Mouse (Mus musculus): ENCODE measurements at regions not wholly inside any gene's neighbourhood (a gene's known extent, or its start where the extent isn't known, plus 50 kb on each side); places are given as distances from the start of the nearest gene placed in this dataset.

- H3K4me1 ChIP-seq (ENCODE audit: control insufficient read depth, insufficient read depth, low read length) = peaks cover 7% of the 10 kb centered on the region; the same call in 1 of the 2 replicates
- H3K27me3 ChIP-seq (ENCODE audit: control insufficient read depth, insufficient read depth, low read length) = no peaks in the 10 kb centered on the region
- 91% methylated on average over 1 of the region's 1 CpGs for WGBS
- H3K4me3 ChIP-seq (ENCODE audit: insufficient read depth, low read depth, low read length) = no peak overlapping the region
- no peaks in the 10 kb centered on the region for H3K36me3 ChIP-seq (ENCODE audit: control insufficient read depth, insufficient read depth, low read length)
- no peak overlapping the region for H3K27ac ChIP-seq (replicated peaks; ENCODE audit: insufficient read depth, low read depth, low read length)
- no peak overlapping the region for H3K9ac ChIP-seq (ENCODE audit: low read depth, low read length)
- no peaks in the 10 kb centered on the region for H3K79me2 ChIP-seq (ENCODE audit: control insufficient read depth, insufficient read depth, low read length)
- TF ChIP-seq POLR2A (IDR thresholded peaks at IDR 0.05; ENCODE audit: extremely low read depth, insufficient read depth, low read length) = no peak
- TF ChIP-seq CTCF (IDR thresholded peaks at IDR 0.05; ENCODE audit: low read depth, low read length) = no peak
- DNase-seq (ENCODE audit: extremely low read depth, low read depth, low spot score) = no peak
These were observed 115.0 kb downstream of the Gm10295 start for GRCm38 (mm10) chr7:71236334-71236733.

GRCm38 (mm10) chr7:71234176-71234769 is 117.0 kb downstream of the Gm10295 start:
- Histone ChIP-seq H3K27me3 (ENCODE audit: control insufficient read depth, insufficient read depth, low read length) (no peaks in the 10 kb centered on the region), H3K4me3 (ENCODE audit: insufficient read depth, low read depth, low read length) (no peak overlapping the region), H3K27ac (replicated peaks; ENCODE audit: insufficient read depth, low read depth, low read length) (no peak overlapping the region), H3K36me3 (ENCODE audit: control insufficient read depth, insufficient read depth, low read length) (no peaks in the 10 kb centered on the region), H3K79me2 (ENCODE audit: control insufficient read depth, insufficient read depth, low read length) (no peaks in the 10 kb centered on the region), H3K9ac (ENCODE audit: low read depth, low read length) (no peak overlapping the region), H3K4me1 (ENCODE audit: control insufficient read depth, insufficient read depth, low read length) (peaks cover 7% of the 10 kb centered on the region; the same call in 1 of the 2 replicates)
- TF ChIP-seq CTCF (IDR thresholded peaks at IDR 0.05; ENCODE audit: low read depth, low read length) = no peak
- WGBS = 91% methylated on average over 5 of the region's 5 CpGs
- no peak for DNase-seq (ENCODE audit: extremely low read depth, low read depth, low spot score)

- Histone ChIP-seq H3K4me1 (ENCODE audit: control insufficient read depth, insufficient read depth, low read length) (peaks cover 7% of the 10 kb centered on the region; the same call in 1 of the 2 replicates), H3K79me2 (ENCODE audit: control insufficient read depth, insufficient read depth, low read length) (no peaks in the 10 kb centered on the region), H3K4me3 (ENCODE audit: insufficient read depth, low read depth, low read length) (no peak overlapping the region), H3K27ac (replicated peaks; ENCODE audit: insufficient read depth, low read depth, low read length) (peak overlapping the region; percentile 84), H3K27me3 (ENCODE audit: control insufficient read depth, insufficient read depth, low read length) (no peaks in the 10 kb centered on the region), H3K36me3 (ENCODE audit: control insufficient read depth, insufficient read depth, low read length) (no peaks in the 10 kb centered on the region), H3K9ac (ENCODE audit: low read depth, low read length) (no peak overlapping the region)
- WGBS = 52% methylated on average over 8 of the region's 8 CpGs
- DNase-seq (ENCODE audit: extremely low read depth, low read depth, low spot score) = peak; percentile 72
- no peak for TF ChIP-seq POLR2A (IDR thresholded peaks at IDR 0.05; ENCODE audit: extremely low read depth, insufficient read depth, low read length)
- no peak for TF ChIP-seq CTCF (IDR thresholded peaks at IDR 0.05; ENCODE audit: low read depth, low read length)
These were observed 118.2 kb downstream of the Gm10295 start for GRCm38 (mm10) chr7:71232821-71233815.

GRCm38 (mm10) chr7:71230901-71231477 is 120.3 kb downstream of the Gm10295 start:
- DNase-seq (ENCODE audit: extremely low read depth, low read depth, low spot score) = no peak

GRCm38 (mm10) chr7:71229183-71229582 is 122.1 kb downstream of the Gm10295 start:
- H3K27me3 ChIP-seq (ENCODE audit: control insufficient read depth, insufficient read depth, low read length) = no peaks in the 10 kb centered on the region
- DNase-seq (ENCODE audit: extremely low read depth, low read depth, low spot score) = no peak
- H3K4me3 ChIP-seq (ENCODE audit: insufficient read depth, low read depth, low read length) = no peak overlapping the region
- H3K79me2 ChIP-seq (ENCODE audit: control insufficient read depth, insufficient read depth, low read length) = no peaks in the 10 kb centered on the region
- H3K36me3 ChIP-seq (ENCODE audit: control insufficient read depth, insufficient read depth, low read length) = no peaks in the 10 kb centered on the region
- H3K4me1 ChIP-seq (ENCODE audit: control insufficient read depth, insufficient read depth, low read length) = peaks cover 7% of the 10 kb centered on the region; the same call in 1 of the 2 replicates
- 74% methylated on average over 3 of the region's 3 CpGs for WGBS
- no peak overlapping the region for H3K27ac ChIP-seq (replicated peaks; ENCODE audit: insufficient read depth, low read depth, low read length)
- TF ChIP-seq POLR2A (IDR thresholded peaks at IDR 0.05; ENCODE audit: extremely low read depth, insufficient read depth, low read length) (no peak), CTCF (IDR thresholded peaks at IDR 0.05; ENCODE audit: low read depth, low read length) (no peak)
- H3K9ac ChIP-seq (ENCODE audit: low read depth, low read length) = no peak overlapping the region

More at GRCm38 (mm10) chr7:71230901-71231477, 120.3 kb downstream of the Gm10295 start:
- H3K27me3 ChIP-seq (ENCODE audit: control insufficient read depth, insufficient read depth, low read length) = no peaks in the 10 kb centered on the region
- peak overlapping the region; percentile 44; the same call in 1 of the 2 replicates for H3K27ac ChIP-seq (replicated peaks; ENCODE audit: insufficient read depth, low read depth, low read length)
- H3K36me3 ChIP-seq (ENCODE audit: control insufficient read depth, insufficient read depth, low read length) = no peaks in the 10 kb centered on the region
- no peak overlapping the region for H3K9ac ChIP-seq (ENCODE audit: low read depth, low read length)
- no peaks in the 10 kb centered on the region for H3K79me2 ChIP-seq (ENCODE audit: control insufficient read depth, insufficient read depth, low read length)
- TF ChIP-seq POLR2A (IDR thresholded peaks at IDR 0.05; ENCODE audit: extremely low read depth, insufficient read depth, low read length) = no peak
- no peak for TF ChIP-seq CTCF (IDR thresholded peaks at IDR 0.05; ENCODE audit: low read depth, low read length)
- H3K4me1 ChIP-seq (ENCODE audit: control insufficient read depth, insufficient read depth, low read length) = peaks cover 7% of the 10 kb centered on the region; the same call in 1 of the 2 replicates
- 67% methylated on average over 4 of the region's 4 CpGs for WGBS
- H3K4me3 ChIP-seq (ENCODE audit: insufficient read depth, low read depth, low read length) = no peak overlapping the region
